ENCODE assay signal across 25 mouse cellular contexts in genomic region chr1:179339066-179339465, GRCm38 (mm10).
DNase-seq lines count a peak whose midpoint lies in the region; ATAC-seq and TF ChIP-seq lines count a peak whose summit lies in the region.
"Had no signal": no experiment of that assay in that cellular context is flagged by ENCODE, and none has a peak within 500 bp of the region (broad histone marks: within the 10 kb centered on the region; RNA-seq: fewer than 3 reads in every experiment).

No protein-coding gene starts in this region.

- TF ChIP-seq CTCF in midbrain, postnatal 0 days (IDR thresholded peaks at IDR 0.05), result no peak

- no peak for ATAC-seq in forebrain, embryonic 14.5 days
- ATAC-seq in forebrain, embryonic 16.5 days, result no peak
- ATAC-seq in midbrain, embryonic 14.5 days (ENCODE audit: low FRiP score, low TSS enrichment), result no peak
- no peak for ATAC-seq in midbrain, postnatal 0 days (ENCODE audit: low FRiP score)
- peak; percentile 70; the same call in 1 of the 2 replicates for ATAC-seq in midbrain, embryonic 16.5 days
- ATAC-seq: activated CD4-positive, CD25-positive, alpha-beta regulatory T cell, adult 4 months had no signal

- H3K4me3 ChIP-seq in forebrain, embryonic 14.5 days (ENCODE audit: low read depth, low read length), result no peak overlapping the region
- H3K4me3 ChIP-seq in forebrain, embryonic 16.5 days (replicated peaks; ENCODE audit: low read length), result no peak overlapping the region
- H3K4me3 ChIP-seq in midbrain, embryonic 14.5 days (replicated peaks; ENCODE audit: low read depth, low read length), result no peak overlapping the region
- H3K4me3 ChIP-seq in midbrain, postnatal 0 days (ENCODE audit: low read depth, low read length), result no peak overlapping the region
- H3K4me3 ChIP-seq in midbrain, embryonic 16.5 days (ENCODE audit: low read depth, low read length), result no peak overlapping the region
- H3K4me3 ChIP-seq: embryonic facial prominence, embryonic 10.5 days; embryonic facial prominence, embryonic 15.5 days; forebrain, embryonic 12.5 days; layer of hippocampus, adult 2 months; left cerebral cortex, adult 2 months; limb, embryonic 12.5 days; liver, embryonic 15.5 days; lung, embryonic 15.5 days had no signal

- H3K4me2 ChIP-seq in forebrain, embryonic 14.5 days (ENCODE audit: low read length), result no peak overlapping the region
- H3K4me2 ChIP-seq in forebrain, embryonic 16.5 days (ENCODE audit: low read length), result no peak overlapping the region
- no peak overlapping the region for H3K4me2 ChIP-seq in midbrain, embryonic 14.5 days (ENCODE audit: low read length)
- no peak overlapping the region for H3K4me2 ChIP-seq in midbrain, postnatal 0 days (ENCODE audit: low read depth, low read length, poor library complexity, severe bottlenecking)
- H3K4me2 ChIP-seq in midbrain, embryonic 16.5 days (ENCODE audit: low read length), result no peak overlapping the region
- H3K4me2 ChIP-seq: embryonic facial prominence, embryonic 15.5 days; forebrain, embryonic 12.5 days; limb, embryonic 12.5 days; liver, embryonic 15.5 days; lung, embryonic 15.5 days had no signal

- 82% methylated on average over 3 of the region's 3 CpGs for WGBS in forebrain, embryonic 14.5 days
- 65% methylated on average over 3 of the region's 3 CpGs for WGBS in forebrain, embryonic 16.5 days
- 65% methylated on average over 3 of the region's 3 CpGs for WGBS in midbrain, embryonic 14.5 days
- 59% methylated on average over 3 of the region's 3 CpGs for WGBS in midbrain, postnatal 0 days
- WGBS in midbrain, embryonic 16.5 days, result 62% methylated on average over 3 of the region's 3 CpGs

- no peaks in the 10 kb centered on the region; the same call in 1 of the 2 replicates for H3K4me1 ChIP-seq in forebrain, embryonic 14.5 days (ENCODE audit: control insufficient read depth, insufficient read depth, low read length)
- H3K4me1 ChIP-seq in forebrain, embryonic 16.5 days (replicated peaks; ENCODE audit: control insufficient read depth, insufficient read depth, low read length), result no peaks in the 10 kb centered on the region
- peaks cover 24% of the 10 kb centered on the region for H3K4me1 ChIP-seq in midbrain, embryonic 14.5 days (ENCODE audit: control insufficient read depth, insufficient read depth, low read length)
- no peaks in the 10 kb centered on the region for H3K4me1 ChIP-seq in midbrain, postnatal 0 days (ENCODE audit: insufficient read depth, low read length)
- peaks cover 18% of the 10 kb centered on the region for H3K4me1 ChIP-seq in midbrain, embryonic 16.5 days (ENCODE audit: control insufficient read depth, insufficient read depth, low read length)
- H3K4me1 ChIP-seq: embryonic facial prominence, embryonic 10.5 days; embryonic facial prominence, embryonic 15.5 days; liver, embryonic 15.5 days; lung, embryonic 15.5 days had no signal

- intact Hi-C loops in heart, postnatal 25 days (cut with DNase I), result no loop called here

- H3K36me3 ChIP-seq in forebrain, embryonic 14.5 days (ENCODE audit: control insufficient read depth, insufficient read depth, low read length), result no peaks in the 10 kb centered on the region
- H3K36me3 ChIP-seq in forebrain, embryonic 16.5 days (ENCODE audit: control insufficient read depth, insufficient read depth), result no peaks in the 10 kb centered on the region
- H3K36me3 ChIP-seq in midbrain, embryonic 14.5 days (ENCODE audit: control insufficient read depth, insufficient read depth, low read length), result no peaks in the 10 kb centered on the region
- H3K36me3 ChIP-seq in midbrain, postnatal 0 days (ENCODE audit: insufficient read depth, low read length), result no peaks in the 10 kb centered on the region
- H3K36me3 ChIP-seq in midbrain, embryonic 16.5 days (ENCODE audit: control insufficient read depth, insufficient read depth, low read length), result no peaks in the 10 kb centered on the region
- H3K36me3 ChIP-seq: embryonic facial prominence, embryonic 10.5 days; embryonic facial prominence, embryonic 15.5 days; forebrain, embryonic 12.5 days; limb, embryonic 12.5 days; liver, embryonic 15.5 days; lung, embryonic 15.5 days had no signal

- DNase-seq in forebrain, embryonic 14.5 days (ENCODE audit: low spot score), result peak; percentile 13
- peak; percentile 47 for DNase-seq in midbrain, embryonic 14.5 days
- no peak for DNase-seq in midbrain, postnatal 0 days (ENCODE audit: low spot score)
- DNase-seq in kidney, adult 9 months, result no peak
- DNase-seq in heart, postnatal 25 days (ENCODE audit: low spot score), result no peak
- DNase-seq: adrenal gland, adult 2 months; adrenal gland, postnatal 36 days; cerebellum, adult 8-10 months; cerebellum, postnatal 25 days; gastrocnemius, postnatal 14 days; heart, postnatal 4 days; kidney, adult 18-20 months; kidney, postnatal 36 days had no signal

- H3K9ac ChIP-seq in forebrain, embryonic 14.5 days (ENCODE audit: low read length), result no peak overlapping the region
- H3K9ac ChIP-seq in forebrain, embryonic 16.5 days (replicated peaks; ENCODE audit: low read depth, low read length), result no peak overlapping the region
- no peak overlapping the region for H3K9ac ChIP-seq in midbrain, embryonic 14.5 days (replicated peaks; ENCODE audit: low read length)
- no peak overlapping the region for H3K9ac ChIP-seq in midbrain, postnatal 0 days (replicated peaks; ENCODE audit: low read length, poor library complexity, severe bottlenecking)
- H3K9ac ChIP-seq in midbrain, embryonic 16.5 days (ENCODE audit: low read depth, low read length), result no peak overlapping the region
- H3K9ac ChIP-seq: embryonic facial prominence, embryonic 15.5 days; forebrain, embryonic 12.5 days; limb, embryonic 12.5 days; liver, embryonic 15.5 days; lung, embryonic 15.5 days had no signal

- no peaks in the 10 kb centered on the region for H3K9me3 ChIP-seq in forebrain, embryonic 14.5 days (replicated peaks; ENCODE audit: control insufficient read depth, low read length)
- H3K9me3 ChIP-seq in forebrain, embryonic 16.5 days (ENCODE audit: control insufficient read depth, low read length), result no peaks in the 10 kb centered on the region
- H3K9me3 ChIP-seq in midbrain, embryonic 14.5 days (ENCODE audit: control insufficient read depth, low read length), result no peaks in the 10 kb centered on the region
- H3K9me3 ChIP-seq in midbrain, postnatal 0 days (ENCODE audit: low read length), result no peaks in the 10 kb centered on the region
- no peaks in the 10 kb centered on the region for H3K9me3 ChIP-seq in midbrain, embryonic 16.5 days (replicated peaks; ENCODE audit: control insufficient read depth, low read length, poor library complexity, severe bottlenecking)
- H3K9me3 ChIP-seq: embryonic facial prominence, embryonic 10.5 days; embryonic facial prominence, embryonic 15.5 days; forebrain, embryonic 12.5 days; limb, embryonic 12.5 days; liver, embryonic 15.5 days; lung, embryonic 15.5 days had no signal

- no peaks in the 10 kb centered on the region for H3K27me3 ChIP-seq in forebrain, embryonic 14.5 days (replicated peaks; ENCODE audit: control insufficient read depth, insufficient read depth, low read length)
- H3K27me3 ChIP-seq in forebrain, embryonic 16.5 days (replicated peaks; ENCODE audit: control insufficient read depth, insufficient read depth, low read length), result no peaks in the 10 kb centered on the region
- no peaks in the 10 kb centered on the region for H3K27me3 ChIP-seq in midbrain, embryonic 14.5 days (ENCODE audit: control insufficient read depth, insufficient read depth, low read length)
- no peaks in the 10 kb centered on the region for H3K27me3 ChIP-seq in midbrain, postnatal 0 days (ENCODE audit: insufficient read depth, low read length)
- H3K27me3 ChIP-seq in midbrain, embryonic 16.5 days (ENCODE audit: control insufficient read depth, insufficient read depth, low read depth, low read length), result no peaks in the 10 kb centered on the region
- H3K27me3 ChIP-seq: CH12.LX; embryonic facial prominence, embryonic 15.5 days; forebrain, embryonic 12.5 days; limb, embryonic 12.5 days; liver, embryonic 15.5 days; lung, embryonic 15.5 days had no signal

- H3K27ac ChIP-seq in forebrain, embryonic 14.5 days (ENCODE audit: low read depth, low read length), result no peak overlapping the region
- no peak overlapping the region for H3K27ac ChIP-seq in forebrain, embryonic 16.5 days (ENCODE audit: low read length)
- H3K27ac ChIP-seq in midbrain, embryonic 14.5 days (replicated peaks; ENCODE audit: low read depth, low read length), result peak overlapping the region; percentile 80
- H3K27ac ChIP-seq in midbrain, postnatal 0 days (ENCODE audit: low read depth, low read length), result no peak overlapping the region
- peak overlapping the region; percentile 48 for H3K27ac ChIP-seq in midbrain, embryonic 16.5 days (ENCODE audit: low read length)
- H3K27ac ChIP-seq: embryonic facial prominence, embryonic 10.5 days; embryonic facial prominence, embryonic 15.5 days; forebrain, embryonic 12.5 days; layer of hippocampus, adult 2 months; left cerebral cortex, adult 2 months; limb, embryonic 12.5 days; liver, embryonic 15.5 days; lung, embryonic 15.5 days had no signal

Comparison
In these comparisons a context has a peak if more than half of its experiments do, and no peak if none do; other contexts are left out.
1. DNase-seq: peak in forebrain, embryonic 14.5 days (single experiment) and midbrain, embryonic 14.5 days (single experiment); none in midbrain, postnatal 0 days (single experiment), kidney, adult 9 months (single experiment) and heart, postnatal 25 days (single experiment).
2. H3K27ac ChIP-seq: peak in midbrain, embryonic 14.5 days (single experiment) and midbrain, embryonic 16.5 days (single experiment); none in forebrain, embryonic 14.5 days (single experiment), forebrain, embryonic 16.5 days (single experiment) and midbrain, postnatal 0 days (single experiment).